Mouse (Mus musculus): Measurements from ENCODE around the gene Grm1.

Gene Grm1

DNA sequence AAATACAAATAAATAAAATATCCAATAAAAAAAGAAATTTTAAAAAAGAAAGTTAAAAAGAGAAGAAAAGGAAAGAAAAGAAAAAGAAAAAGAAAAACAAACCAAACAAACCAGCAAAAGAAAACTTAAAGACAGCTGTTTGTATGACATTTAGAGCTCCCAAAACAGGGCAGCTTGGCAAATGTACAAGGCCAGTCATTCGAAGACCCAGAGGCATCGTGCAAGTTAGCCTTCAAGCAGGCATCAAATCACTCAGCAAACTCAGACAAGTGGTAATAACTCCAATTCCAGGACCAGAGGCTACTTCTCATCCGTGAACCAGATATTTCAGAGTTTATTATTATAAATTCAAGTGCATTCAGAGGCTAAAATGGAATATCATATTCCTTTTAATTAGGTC is 355.7 kb downstream of the Grm1 start:
- no peak for DNase-seq (ENCODE audit: low read depth, low spot score)

DNA sequence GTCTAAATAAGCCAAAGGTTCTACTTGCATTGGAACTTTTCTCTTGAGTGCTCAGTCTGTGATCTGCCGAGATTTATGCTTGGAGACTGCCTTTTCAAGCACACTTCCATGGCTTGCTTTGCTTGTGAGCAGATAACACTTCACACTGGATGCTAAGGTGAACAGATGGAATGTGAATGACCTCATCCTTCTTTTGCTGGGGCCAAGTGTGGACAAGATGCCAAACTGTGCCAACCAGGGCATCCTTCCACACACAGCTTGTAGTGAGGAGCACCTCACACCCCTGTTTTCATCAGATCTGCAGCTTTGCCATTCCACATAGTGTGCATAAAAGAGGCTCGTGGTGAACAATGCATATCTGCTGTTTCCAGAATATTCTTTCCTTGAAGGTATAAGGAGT is 371.3 kb downstream of the Grm1 start:
- DNase-seq (ENCODE audit: low read depth, low spot score) = no peak

DNA sequence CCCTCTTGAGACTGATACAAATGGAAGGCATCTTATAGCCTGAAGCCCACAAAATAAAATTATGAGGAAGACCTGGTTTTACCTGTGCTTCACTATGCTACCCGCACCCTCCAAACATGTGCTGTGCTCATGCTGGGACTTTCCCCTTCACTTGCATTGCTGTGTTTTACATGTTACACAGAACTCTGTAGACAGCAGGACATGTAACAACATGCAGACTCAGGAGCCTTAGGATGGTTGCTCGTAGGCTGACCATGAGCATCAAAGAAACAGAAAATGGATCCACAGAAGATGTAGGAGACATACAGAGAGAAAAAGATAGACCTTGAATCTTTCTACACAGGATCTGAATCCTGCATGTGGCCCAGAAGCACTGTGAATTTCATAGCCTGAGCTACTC is 371.8 kb downstream of the Grm1 start:
- no peak for DNase-seq (ENCODE audit: low read depth, low spot score)

DNA sequence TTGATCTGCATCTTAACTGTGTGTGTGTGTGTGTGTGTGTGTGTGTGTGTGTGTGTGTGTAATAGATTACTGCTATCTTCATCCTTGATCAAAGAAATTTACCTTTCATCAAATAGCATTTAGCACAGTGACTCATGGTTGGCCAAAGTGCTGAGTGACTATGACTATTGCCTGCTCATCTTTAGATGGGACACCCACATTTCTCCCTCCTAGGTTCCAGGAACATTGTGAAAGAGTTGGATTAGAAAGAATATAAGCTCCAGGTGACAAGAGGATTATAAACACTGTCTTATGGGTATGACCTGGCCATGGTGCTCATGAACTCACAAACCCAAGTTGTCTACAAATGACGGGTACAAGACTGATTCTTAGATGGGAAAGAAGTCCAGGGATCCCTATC is 374.1 kb downstream of the Grm1 start:
- no peak for DNase-seq (ENCODE audit: low read depth, low spot score)

DNA sequence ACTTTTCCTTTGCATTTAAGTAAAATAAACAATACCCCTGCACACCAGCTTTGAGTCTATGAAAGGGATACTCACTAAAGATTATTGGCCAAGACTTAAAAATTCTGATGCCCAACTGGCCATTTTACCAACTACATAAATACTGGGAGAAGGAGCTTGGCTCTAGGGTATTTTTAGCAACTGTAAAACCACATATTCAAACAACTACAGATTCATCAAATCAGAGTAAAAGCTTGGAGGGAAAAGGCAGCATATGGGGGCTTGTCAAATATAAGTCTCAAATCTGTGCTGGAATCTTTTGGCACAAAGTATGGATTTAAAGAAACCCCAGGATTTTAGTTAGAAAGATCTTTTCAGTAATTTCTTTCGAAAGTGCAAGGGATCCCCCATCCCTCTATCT is 380.8 kb downstream of the Grm1 start:
- no peak for DNase-seq (ENCODE audit: low read depth, low spot score)

DNA sequence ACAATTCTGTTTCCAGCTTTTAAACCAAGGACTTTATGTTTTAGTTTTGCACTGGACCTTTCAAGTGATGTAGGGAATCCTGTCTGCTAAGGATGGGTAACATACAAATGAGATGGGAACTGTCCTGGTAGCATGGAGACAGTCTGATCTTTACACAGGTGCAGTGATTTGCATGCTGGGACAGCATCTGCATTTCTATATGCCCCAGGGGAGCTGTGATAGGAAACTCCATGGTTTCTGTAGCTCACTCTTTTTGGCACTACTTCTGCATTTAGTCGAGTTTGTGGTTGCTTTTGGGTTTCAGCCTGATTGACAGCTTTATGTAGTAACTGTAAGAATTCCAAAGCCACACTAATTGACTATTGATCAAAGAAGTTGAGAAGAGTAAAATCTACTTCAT is 381.3 kb downstream of the Grm1 start:
- DNase-seq (ENCODE audit: low read depth, low spot score) = no peak

DNA sequence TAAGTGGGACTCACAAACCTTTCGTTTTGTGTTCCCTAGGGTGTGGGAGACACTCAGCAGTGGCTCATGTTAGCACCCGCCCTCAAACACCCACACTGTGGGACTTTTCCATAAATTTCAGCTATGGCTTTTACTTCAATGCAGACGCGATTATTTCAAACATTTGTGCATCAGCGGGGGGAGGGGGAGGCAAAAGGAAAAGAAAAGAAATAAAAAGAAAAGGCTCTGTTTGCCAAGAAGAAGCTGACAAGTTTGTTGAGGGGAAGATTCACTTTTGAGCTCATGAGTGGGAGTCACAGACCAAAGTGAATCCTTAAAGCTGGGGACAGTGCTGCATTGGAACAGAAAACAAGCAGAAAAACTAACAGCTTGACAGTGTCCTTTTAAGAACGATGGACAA is 384.7 kb downstream of the Grm1 start:
- DNase-seq (ENCODE audit: low read depth, low spot score) = no peak

DNA sequence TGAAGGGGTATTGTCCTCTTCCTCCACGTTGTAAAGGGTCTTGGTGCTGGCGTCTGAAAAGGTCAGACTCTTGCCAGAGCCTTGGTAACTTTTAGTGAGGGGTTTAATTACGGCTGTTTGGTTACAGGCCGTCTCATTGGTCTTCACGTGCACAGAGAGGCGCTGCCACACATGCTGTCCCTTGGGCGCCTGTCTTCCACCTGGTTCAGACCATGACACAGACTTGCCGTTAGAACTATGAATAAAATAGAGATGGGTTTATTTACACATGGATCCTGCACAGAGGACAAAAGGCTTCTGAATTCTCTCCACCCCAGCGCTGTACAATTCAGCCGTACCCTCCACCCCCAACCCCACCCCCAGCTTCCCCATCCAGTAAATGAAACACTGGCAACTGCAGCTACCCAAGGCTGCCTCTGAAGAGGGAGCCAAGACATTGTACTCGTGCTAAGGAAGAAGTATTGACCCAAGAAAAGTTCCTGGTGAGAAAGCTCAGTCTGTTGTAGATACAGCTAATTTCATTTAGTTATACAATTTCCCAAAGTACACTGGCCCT is 392.4 kb downstream of the Grm1 start:
- no peak for DNase-seq (ENCODE audit: low read depth, low spot score)

DNA sequence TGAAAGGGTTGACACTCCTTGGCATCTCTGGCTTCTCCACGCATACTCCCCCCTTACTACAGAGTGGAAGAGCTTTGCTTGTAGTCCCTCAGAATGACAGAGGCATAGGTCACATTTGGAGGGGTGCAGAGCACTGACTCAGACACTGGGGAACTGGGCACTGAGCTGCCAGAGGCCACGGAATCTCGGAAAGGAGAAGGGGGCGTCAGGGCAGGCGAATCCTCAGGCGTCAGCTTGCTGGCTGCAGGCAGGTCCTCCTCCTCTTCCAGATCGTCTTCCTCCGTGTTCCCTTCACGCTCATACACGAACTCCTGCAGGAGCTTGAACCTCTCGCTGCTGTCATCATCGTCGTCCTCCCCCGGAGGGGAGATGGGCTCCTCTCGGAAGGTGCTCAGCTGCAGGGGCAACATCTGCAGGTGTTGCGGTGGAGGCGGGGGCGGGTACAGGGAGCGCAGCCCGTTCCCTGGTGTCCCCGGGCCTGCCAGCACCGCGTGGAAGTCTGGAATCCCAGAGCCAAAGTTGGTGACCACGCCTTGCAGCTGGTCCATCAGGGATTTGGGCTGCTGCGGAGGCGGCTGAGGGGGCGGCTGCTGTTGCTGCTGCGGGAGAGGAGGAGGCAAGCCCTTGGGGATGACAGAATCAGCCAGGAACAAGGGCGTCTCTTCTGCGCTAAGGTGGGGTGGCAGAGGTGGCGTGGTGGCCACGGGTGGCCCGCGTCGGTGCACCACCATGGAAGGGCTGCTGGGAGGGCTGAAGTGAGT is 393.1 kb downstream of the Grm1 start:
- DNase-seq (ENCODE audit: low read depth, low spot score) = no peak

DNA sequence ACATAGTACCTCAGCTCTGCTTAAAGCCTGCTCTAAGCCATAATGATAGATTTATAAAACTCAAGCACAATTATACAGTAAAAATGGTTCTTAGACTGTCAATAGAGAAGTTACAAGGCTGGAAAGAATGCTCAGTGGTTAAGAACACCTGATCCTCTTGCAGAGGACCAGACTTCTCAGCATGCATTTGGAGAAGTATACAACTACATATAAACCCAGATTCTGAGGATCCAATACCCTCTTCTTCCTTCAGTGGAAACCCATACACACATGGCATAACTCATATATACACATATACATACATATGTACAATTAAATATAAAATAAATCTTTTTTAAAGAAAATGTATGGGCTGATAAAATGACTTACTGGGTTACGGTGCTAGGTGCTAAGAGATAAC is 401.1 kb downstream of the Grm1 start, which contains the start of gene Gm10944:
Gm10944 (plus strand) TSS at position 301 of the 400 bp plus-strand sequence.
- DNase-seq (ENCODE audit: low read depth, low spot score) = no peak

DNA sequence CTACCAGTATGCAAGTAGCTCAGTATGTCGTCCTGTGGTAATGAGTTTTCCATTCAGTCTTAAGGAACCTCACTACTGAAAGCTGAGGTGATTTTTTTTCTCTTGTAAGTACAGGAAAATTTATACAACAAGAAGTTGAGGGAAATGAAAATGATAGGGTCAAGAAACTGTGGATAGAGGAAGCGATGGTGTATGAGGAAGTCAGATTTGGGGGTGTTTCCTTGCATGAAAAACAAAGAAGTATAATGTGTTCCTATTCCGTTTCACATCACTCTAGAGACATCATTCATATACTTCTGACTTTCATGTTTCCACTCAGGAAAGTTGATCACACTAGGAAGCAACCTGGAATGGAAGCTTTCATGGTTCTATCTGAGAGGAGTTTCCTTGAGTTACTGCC is 422.2 kb downstream of the Grm1 start:
- no peak for DNase-seq (ENCODE audit: low read depth, low spot score)

DNA sequence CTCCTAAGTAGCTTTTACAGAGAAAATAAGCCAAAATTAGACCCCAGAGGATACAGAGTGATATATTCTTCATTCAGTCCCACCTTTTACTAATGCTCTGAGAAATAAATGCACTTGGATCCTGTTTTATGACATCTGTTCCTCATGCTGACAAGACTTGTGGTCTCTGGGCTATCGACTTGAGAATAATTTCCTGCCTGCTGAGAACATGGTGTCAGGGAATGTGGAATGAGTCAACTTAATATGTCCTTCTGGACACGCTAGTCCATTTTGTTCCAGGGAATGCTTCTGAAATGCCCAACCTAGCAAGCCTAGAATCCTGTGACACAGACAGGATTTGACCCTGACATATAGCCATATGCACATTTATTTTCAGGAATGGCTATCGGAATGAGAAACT is 423.0 kb downstream of the Grm1 start:
- no peak for DNase-seq (ENCODE audit: low read depth, low spot score)

DNA sequence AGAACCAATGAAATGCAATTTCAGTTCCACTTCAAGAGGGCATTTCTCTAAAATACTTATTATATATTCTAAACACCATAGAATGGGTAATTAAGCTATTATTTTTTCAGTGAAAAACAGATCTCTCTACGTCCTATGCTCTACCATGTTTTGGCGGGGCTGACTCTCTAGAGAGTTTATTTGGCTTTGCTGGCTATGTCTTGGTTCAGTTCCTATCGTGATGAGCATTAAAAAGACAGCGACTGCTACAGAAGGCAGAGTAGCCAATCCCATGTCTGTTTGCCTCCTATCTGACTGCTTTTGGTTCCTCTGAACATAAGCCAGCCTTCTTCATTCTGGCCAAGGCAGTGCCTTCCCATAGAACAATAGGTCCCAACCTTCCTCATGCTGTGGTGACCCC is 425.5 kb downstream of the Grm1 start:
- DNase-seq (ENCODE audit: low read depth, low spot score) = no peak

DNA sequence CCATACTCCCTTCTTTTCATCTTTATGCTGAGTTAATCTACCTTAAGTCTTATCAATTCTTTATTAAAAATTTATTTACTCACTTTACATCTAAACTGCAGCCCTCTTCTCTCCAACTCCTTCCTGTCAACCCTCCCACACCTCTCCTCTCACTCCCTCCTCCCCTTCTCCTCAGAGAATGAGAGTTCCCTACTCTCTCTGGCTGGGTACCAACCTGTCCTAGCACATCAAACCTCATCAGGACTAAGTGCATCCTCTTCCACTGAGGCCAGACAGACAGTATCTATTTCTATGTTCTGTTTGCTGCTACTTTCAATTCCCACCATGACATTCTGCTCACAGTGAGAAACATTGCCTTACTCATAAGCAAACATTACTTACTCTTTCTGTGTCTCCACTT is 426.2 kb downstream of the Grm1 start:
- no peak for DNase-seq (ENCODE audit: low read depth, low spot score)
